Mouse (Mus musculus): ENCODE measurements around the gene 4921539E11Rik.
A peak's percentile ranks its signal among the peaks of the same experiment; 100 is the strongest.

4921539E11Rik gene

DNA sequence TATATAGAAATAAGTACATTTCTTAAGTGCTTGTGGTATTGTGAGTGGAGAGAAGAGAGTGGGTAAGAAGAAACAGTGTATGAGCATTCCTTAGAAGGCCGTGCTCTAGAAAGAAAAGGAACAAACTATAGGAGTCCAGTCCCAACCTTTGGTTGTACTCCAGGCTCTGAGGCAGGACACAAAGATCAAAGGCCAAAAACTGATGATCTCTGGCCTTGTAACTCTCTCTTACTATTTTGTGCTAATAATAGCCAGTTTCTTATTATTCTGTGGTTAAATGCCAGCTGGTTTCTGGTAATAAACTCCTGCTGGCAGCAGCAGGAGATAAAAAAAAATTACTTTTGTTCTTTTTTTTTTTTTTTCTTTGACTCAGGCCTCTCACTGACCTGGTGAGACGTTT, 58.5 kb downstream of the 4921539E11Rik start:
- no peak for DNase-seq (ENCODE audit: low spot score in 2 of 2)

DNA sequence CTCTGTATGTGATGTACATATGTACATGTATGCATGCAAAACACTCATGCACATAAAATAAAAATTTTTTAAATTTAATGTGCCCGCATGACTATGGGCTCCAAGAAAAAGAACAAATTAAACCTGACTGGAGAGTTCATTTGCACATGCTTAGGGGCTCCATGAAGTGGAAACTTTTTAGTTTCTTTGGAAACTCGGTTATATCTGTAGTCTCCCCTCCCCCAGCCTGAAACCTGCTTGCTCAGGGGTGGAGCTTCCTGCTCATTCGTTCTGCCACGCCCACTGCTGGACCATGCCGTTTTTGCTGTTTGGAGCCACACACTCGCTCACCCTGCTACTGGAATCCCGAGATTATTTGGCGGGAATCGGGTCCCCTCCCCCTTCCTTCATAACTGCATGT, 67.8 kb downstream of the 4921539E11Rik start:
- no peak for DNase-seq (ENCODE audit: low spot score in 2 of 2)

DNA sequence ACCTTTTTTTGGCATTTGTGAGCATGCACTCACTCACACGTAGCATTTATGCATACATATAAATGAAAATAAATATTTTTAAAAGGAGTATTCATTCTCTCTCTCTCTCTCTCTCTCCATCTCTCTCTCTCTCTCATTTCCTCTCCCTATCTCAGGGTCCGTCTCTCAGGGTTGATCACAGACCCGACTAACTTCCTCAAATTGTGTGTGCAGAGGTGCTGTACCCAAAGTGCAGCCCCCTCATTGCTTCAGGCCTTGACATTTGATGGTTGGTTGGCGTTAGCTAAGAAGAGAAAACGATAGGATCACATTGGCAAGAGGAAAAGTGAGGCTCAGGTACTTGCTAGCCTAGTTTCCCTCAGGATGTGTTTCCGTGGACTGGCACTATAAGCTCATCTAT, 68.9 kb downstream of the 4921539E11Rik start:
- no peak for DNase-seq (ENCODE audit: low spot score in 2 of 2)

DNA sequence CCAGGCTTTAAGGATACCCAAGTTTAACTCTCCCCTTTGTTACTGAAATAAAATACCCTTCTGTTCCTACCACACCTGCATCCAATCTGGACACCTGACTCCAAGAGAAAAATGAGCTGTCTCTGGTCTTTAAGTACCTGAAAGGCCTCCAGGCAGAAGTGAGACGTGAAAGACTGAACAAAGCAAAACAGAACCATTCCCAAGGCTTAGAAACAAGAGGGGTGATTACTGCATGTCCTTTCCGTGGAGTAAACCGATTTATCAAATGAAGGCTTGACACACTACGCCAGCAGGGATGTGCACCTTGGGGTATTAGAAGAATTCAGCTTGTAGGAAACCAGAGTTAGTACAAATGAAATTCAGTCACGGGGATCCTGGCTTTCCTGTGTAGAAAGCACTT, 71.7 kb downstream of the 4921539E11Rik start:
- no peak for DNase-seq (ENCODE audit: low spot score in 2 of 2)

- DNase-seq (ENCODE audit: low spot score in 2 of 2): no peak
These were observed 74.6 kb downstream of the 4921539E11Rik start for GRCm38 (mm10) chr4:103216046-103216445.

DNA sequence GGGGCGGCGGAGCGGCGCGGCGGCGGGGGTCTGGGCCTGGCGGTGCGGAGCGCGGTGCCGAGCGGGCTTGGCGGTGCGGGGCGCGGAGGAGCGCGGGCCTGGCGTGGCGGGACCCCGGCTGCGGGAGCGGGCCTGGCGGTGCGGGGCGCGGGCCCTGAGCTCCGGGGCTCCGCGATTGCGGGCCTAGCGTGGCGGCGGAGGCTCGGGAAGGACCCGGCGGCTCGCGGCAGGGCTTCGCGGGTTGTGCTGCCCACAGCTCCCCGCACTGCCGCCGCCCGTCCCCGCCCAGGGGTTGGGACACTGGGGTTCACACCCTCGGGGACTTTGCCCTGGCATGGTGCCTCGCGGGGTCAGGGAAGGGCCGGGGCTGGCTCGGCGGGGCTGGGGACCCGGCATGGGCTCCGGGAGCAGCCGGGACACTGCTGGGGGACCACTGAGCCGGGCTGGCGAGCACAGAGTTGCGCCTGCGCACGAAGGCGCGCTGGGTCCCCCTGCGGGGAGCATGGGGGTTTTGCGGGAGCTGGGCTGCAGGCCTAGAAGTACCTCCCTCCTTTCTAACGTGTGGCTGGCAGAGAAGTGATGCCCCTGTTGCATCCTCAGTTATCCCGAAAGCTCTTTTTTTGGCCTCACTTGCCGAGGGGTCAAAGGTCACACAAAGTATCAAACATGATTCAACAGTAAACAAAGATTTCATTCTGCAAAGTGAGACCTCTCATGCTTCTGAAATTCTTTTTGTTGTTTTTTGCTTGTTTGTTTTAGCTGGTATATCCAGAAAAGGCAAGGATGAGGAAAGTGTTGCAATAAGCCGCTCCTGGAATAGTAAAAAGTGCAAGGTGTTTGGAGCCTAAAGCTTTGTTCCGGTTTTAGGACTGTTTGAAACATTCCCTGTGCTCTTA, 75.5 kb downstream of the 4921539E11Rik start, which contains the start of gene Slc35d1:
TSS of gene Slc35d1 (minus strand) at position 240 of the 896 bp plus-strand sequence.
- DNase-seq (ENCODE audit: low spot score in 2 of 2): peak; percentile 63 to 71

GRCm38 (mm10) chr4:103214498-103214924, 76.2 kb downstream of the 4921539E11Rik start:
- DNase-seq (ENCODE audit: low spot score in 2 of 2): peak; percentile 49 to 62

- DNase-seq (ENCODE audit: low spot score in 2 of 2): no peak
These were observed 76.7 kb downstream of the 4921539E11Rik start for GRCm38 (mm10) chr4:103213859-103214497.

GRCm38 (mm10) chr4:103208553-103208952, 82.1 kb downstream of the 4921539E11Rik start:
- DNase-seq (ENCODE audit: low spot score in 2 of 2): no peak

GRCm38 (mm10) chr4:103203646-103204045, 87.0 kb downstream of the 4921539E11Rik start:
- DNase-seq (ENCODE audit: low spot score in 2 of 2): no peak

- DNase-seq (ENCODE audit: low spot score in 2 of 2): no peak
These were observed 90.6 kb downstream of the 4921539E11Rik start for GRCm38 (mm10) chr4:103200046-103200445.

GRCm38 (mm10) chr4:103199086-103199485, 91.6 kb downstream of the 4921539E11Rik start:
- DNase-seq (ENCODE audit: low spot score in 2 of 2): no peak

GRCm38 (mm10) chr4:103197401-103197800, 93.3 kb downstream of the 4921539E11Rik start:
- DNase-seq (ENCODE audit: low spot score in 2 of 2): no peak

- no peak for DNase-seq (ENCODE audit: low spot score in 2 of 2)
These were observed 98.2 kb downstream of the 4921539E11Rik start for GRCm38 (mm10) chr4:103192421-103192820.

DNA sequence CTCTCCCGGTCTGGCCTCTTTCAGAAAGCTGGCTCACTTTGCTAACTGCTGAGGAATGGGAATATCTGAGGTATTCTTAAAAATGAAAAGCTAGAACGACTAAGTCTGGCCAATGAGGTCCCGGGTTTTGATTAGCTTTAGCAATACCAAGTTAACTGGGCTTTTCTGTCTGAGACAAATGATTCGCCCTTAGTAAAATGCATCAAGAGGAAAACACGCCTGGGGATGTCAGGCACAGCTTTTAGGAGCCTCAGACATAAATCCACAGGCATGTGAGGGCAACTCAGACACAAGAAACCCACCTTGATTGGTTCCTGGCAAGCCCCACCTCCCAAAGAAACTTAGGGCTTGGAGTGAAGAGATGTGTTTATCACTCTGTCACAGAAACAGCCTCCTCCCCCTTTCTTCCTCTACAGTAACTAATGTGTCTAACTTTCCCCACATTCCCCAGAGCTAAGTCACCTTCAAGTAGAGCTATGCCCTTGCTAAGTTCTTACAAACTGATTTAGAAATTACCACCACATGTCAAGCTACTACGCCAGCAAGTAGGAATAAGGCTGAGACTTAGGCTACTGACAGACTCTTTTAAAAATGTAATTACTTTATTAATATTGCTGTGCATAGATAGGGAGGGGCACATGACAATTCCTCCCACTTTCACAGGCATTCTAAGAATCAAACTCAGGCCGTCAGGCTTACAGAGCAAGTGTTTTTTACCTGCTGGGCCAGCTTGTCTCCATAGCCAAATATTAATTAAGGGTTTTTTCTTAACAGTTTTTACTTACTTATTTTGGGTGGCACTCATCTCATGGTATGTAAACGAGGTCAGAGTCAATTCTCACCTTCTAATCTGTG, 101.7 kb downstream of the 4921539E11Rik start:
- DNase-seq (ENCODE audit: low spot score in 2 of 2): no peak
